Comparison of ENCODE assay signal across 9 mouse cellular contexts in the genomic region with DNA sequence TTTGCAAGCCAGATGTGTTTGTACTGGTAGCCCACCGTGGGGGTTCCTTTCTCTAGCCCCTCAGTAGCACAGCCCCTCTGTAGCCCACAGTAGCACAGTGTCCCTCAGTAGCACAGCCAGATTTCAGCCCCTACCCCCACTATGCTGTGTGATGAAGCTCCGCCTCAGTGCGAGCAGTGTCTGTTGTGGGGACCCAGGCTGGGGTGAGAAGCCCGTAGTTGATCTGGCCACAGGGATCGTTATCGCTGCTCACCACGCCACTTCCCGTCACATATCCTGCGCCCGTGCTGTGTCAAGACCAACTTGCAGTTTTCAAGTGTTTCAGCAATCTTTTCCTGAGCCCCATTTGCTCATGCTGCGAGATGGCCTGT. TPM values are rescaled to one million over a fixed set of nuclear protein-coding genes. Genes with fewer than 3 reads are reported as not detected.
A peak's percentile ranks its signal among the peaks of the same experiment; 100 is the strongest.
DNase-seq lines count a peak whose midpoint lies in the region; ATAC-seq lines count a peak whose summit lies in the region.
"Had no signal": no experiment of that assay in that cellular context is flagged by ENCODE, and none has a peak within 500 bp of the region (broad histone marks: within the 10 kb centered on the region; RNA-seq: fewer than 3 reads in every experiment).

No protein-coding gene starts in this region.

- H3K9ac ChIP-seq in midbrain, embryonic 14.5 days (replicated peaks; ENCODE audit: low read length): no peak overlapping the region
- H3K9ac ChIP-seq in heart, embryonic 13.5 days: peak overlapping the region; percentile 2
- H3K9ac ChIP-seq: midbrain, embryonic 12.5 days had no signal

- no peaks in the 10 kb centered on the region for H3K9me3 ChIP-seq in midbrain, embryonic 10.5 days (replicated peaks)
- H3K9me3 ChIP-seq in midbrain, embryonic 14.5 days (ENCODE audit: control insufficient read depth, low read length): no peaks in the 10 kb centered on the region
- no peaks in the 10 kb centered on the region for H3K9me3 ChIP-seq in heart, embryonic 13.5 days
- H3K9me3 ChIP-seq: midbrain, embryonic 12.5 days had no signal

- peaks cover 7% of the 10 kb centered on the region; the same call in 1 of the 2 replicates for H3K4me1 ChIP-seq in midbrain, embryonic 10.5 days
- H3K4me1 ChIP-seq in midbrain, embryonic 14.5 days (ENCODE audit: control insufficient read depth, insufficient read depth, low read length): no peaks in the 10 kb centered on the region
- peaks cover 26% of the 10 kb centered on the region for H3K4me1 ChIP-seq in heart, embryonic 13.5 days
- H3K4me1 ChIP-seq: midbrain, embryonic 12.5 days had no signal

- peak; percentile 12 for DNase-seq in midbrain, embryonic 10.5 days (ENCODE audit: low spot score)
- no peak for DNase-seq in midbrain, embryonic 14.5 days
- DNase-seq in lung, postnatal 10 days: peak; percentile 32
- DNase-seq in thymus, postnatal 14 days: peak; percentile 67
- DNase-seq in right cerebral cortex, postnatal 36 days (ENCODE audit: low spot score in 2 of 2): no peak
- no peak for DNase-seq in right cerebral cortex, postnatal 14 days
- no peak for DNase-seq in cerebellum, postnatal 36 days

- H3K36me3 ChIP-seq in midbrain, embryonic 10.5 days: no peaks in the 10 kb centered on the region
- no peaks in the 10 kb centered on the region for H3K36me3 ChIP-seq in midbrain, embryonic 14.5 days (ENCODE audit: control insufficient read depth, insufficient read depth, low read length)
- no peaks in the 10 kb centered on the region for H3K36me3 ChIP-seq in heart, embryonic 13.5 days
- H3K36me3 ChIP-seq: midbrain, embryonic 12.5 days had no signal

- no peak for ATAC-seq in midbrain, embryonic 14.5 days (ENCODE audit: low FRiP score, low TSS enrichment)
- ATAC-seq in heart, embryonic 13.5 days (ENCODE audit: extremely low read depth, insufficient number of reproducible peaks, low FRiP score, low TSS enrichment): no peak

- no peak overlapping the region for H3K4me2 ChIP-seq in midbrain, embryonic 14.5 days (ENCODE audit: low read length)
- H3K4me2 ChIP-seq in heart, embryonic 13.5 days: peak overlapping the region; percentile 46
- H3K4me2 ChIP-seq: midbrain, embryonic 12.5 days had no signal

- WGBS in midbrain, embryonic 10.5 days: 70% methylated on average over 11 of the region's 11 CpGs
- WGBS in midbrain, embryonic 14.5 days: 70% methylated on average over 11 of the region's 11 CpGs
- WGBS in heart, embryonic 13.5 days: 11% methylated on average over 11 of the region's 11 CpGs

- no peak overlapping the region for H3K4me3 ChIP-seq in midbrain, embryonic 10.5 days
- no peak overlapping the region for H3K4me3 ChIP-seq in midbrain, embryonic 14.5 days (replicated peaks; ENCODE audit: low read depth, low read length)
- H3K4me3 ChIP-seq in heart, embryonic 13.5 days: peak overlapping the region; percentile 4; the same call in 1 of the 2 replicates
- H3K4me3 ChIP-seq: midbrain, embryonic 12.5 days had no signal

- 0 out of 2 replicates have a peak, but pooled peaks cover 3% of the 10 kb centered on the region for H3K27me3 ChIP-seq in midbrain, embryonic 10.5 days (ENCODE audit: low read depth, poor library complexity, severe bottlenecking)
- no peaks in the 10 kb centered on the region for H3K27me3 ChIP-seq in midbrain, embryonic 14.5 days (ENCODE audit: control insufficient read depth, insufficient read depth, low read length)
- H3K27me3 ChIP-seq in heart, embryonic 13.5 days (replicated peaks): no peaks in the 10 kb centered on the region
- H3K27me3 ChIP-seq: midbrain, embryonic 12.5 days had no signal

- no peak overlapping the region for H3K27ac ChIP-seq in midbrain, embryonic 10.5 days (replicated peaks)
- no peak overlapping the region for H3K27ac ChIP-seq in midbrain, embryonic 14.5 days (replicated peaks; ENCODE audit: low read depth, low read length)
- no peak overlapping the region for H3K27ac ChIP-seq in heart, embryonic 13.5 days (replicated peaks)
- H3K27ac ChIP-seq: midbrain, embryonic 12.5 days had no signal

RNA-seq across cellular contexts. Expression of gene Armc2, which starts 39.0 kb away (rescaled TPM):
- 1.5 and 1.6 TPM in 2 replicates for polyA plus RNA-seq in midbrain, embryonic 10.5 days (2016; fragmentation: Nextera tagmentation; extraction: Ambion mirVana)
- polyA plus RNA-seq in midbrain, embryonic 14.5 days (2014; fragmentation: Nextera tagmentation; extraction: Ambion mirVana): 11.2 and 11.5 TPM in 2 replicates
- 0.94 and 1.2 TPM in 2 replicates for polyA plus RNA-seq in heart, embryonic 13.5 days (2015; fragmentation: Nextera tagmentation; extraction: Ambion mirVana)

Comparison
In these comparisons a context has a peak if more than half of its experiments do, and no peak if none do; other contexts are left out.
1. DNase-seq: peak in midbrain, embryonic 10.5 days (single experiment), lung, postnatal 10 days (single experiment) and thymus, postnatal 14 days (single experiment); none in midbrain, embryonic 14.5 days (single experiment), right cerebral cortex, postnatal 36 days (0 of 2), right cerebral cortex, postnatal 14 days (single experiment) and cerebellum, postnatal 36 days (0 of 2).